Mouse (Mus musculus) embryonic fibroblast, embryonic 13.5 days (primary cell): ENCODE data around the gene Gm21983. TPM values are rescaled to one million over a fixed set of nuclear protein-coding genes. Genes with fewer than 3 reads are reported as not detected.

ENCODE experiments used
- H3K27ac ChIP-seq: 2 replicates; pipeline ENCODE4 v1.5.1; 2012; ENCODE audit warnings: low read length, control low read depth, inconsistent platforms; ENCODE audit not compliant: insufficient read depth
- H3K4me1 ChIP-seq: 2 replicates; pipeline ENCODE4 v1.6.1; 2011; ENCODE audit warnings: low read length; ENCODE audit not compliant: control insufficient read depth, insufficient read depth
- H3K4me3 ChIP-seq: 2 replicates; pipeline ENCODE4 v1.5.1; 2011; ENCODE audit warnings: mild to moderate bottlenecking, control low read depth, low read length; ENCODE audit not compliant: insufficient read depth
- CTCF ChIP-seq: IDR thresholded peaks from 2 replicates; pipeline ENCODE4 v1.5.1; 2011; ENCODE audit warnings: mild to moderate bottlenecking, control low read depth, low read length, moderate library complexity, borderline replicate concordance; ENCODE audit not compliant: insufficient read depth
- POLR2A ChIP-seq: IDR thresholded peaks from 2 replicates; pipeline ENCODE4 v1.6.1; 2011; ENCODE audit warnings: low read depth, mild to moderate bottlenecking, control low read depth, low read length, moderate library complexity
- polyA plus RNA-seq: library from polyadenylated mRNA; stranded (reverse); fragments of >200 nt; gene quantifications from 2 replicates; pipeline ENCODE4 v1.2.4, GENCODE M21; 2011; ENCODE audit warnings: low read depth; ENCODE audit not compliant: missing spikeins, insufficient read length

Gm21983 gene
- not detected in 2 replicates for polyA plus RNA-seq

GRCm38 (mm10) chr7:27180837-27181695 lies at the start of gene Gm21983, which contains the start of gene Mia:
TSS of gene Gm21983 (minus strand) at chr7:27181086.
TSS of gene Mia (minus strand) at chr7:27181157.
- Histone ChIP-seq H3K4me3 (no peak within 1 kb of the TSS), H3K27ac (no peak within 1 kb of the TSS), H3K4me1 (no peaks in the 10 kb centered on the region)
- TF ChIP-seq CTCF (no peak), POLR2A (no peak)

GRCm38 (mm10) chr7:27228865-27229264 lies 48.0 kb upstream of the Gm21983 start:
- no peak for TF ChIP-seq POLR2A
- TF ChIP-seq CTCF = no peak
- peak overlapping the region; percentile 64 for H3K4me3 ChIP-seq
- H3K4me1 ChIP-seq = peaks cover 20% of the 10 kb centered on the region
- H3K27ac ChIP-seq = peak overlapping the region; percentile 84

GRCm38 (mm10) chr7:27228281-27228821 lies 47.5 kb upstream of the Gm21983 start, which contains the start of gene Itpkc:
TSS of gene Itpkc (minus strand) at chr7:27228661.
- Histone ChIP-seq H3K4me1 (peaks cover 18% of the 10 kb centered on the region), H3K27ac (peak within 1 kb of the TSS; percentile 84), H3K4me3 (peak within 1 kb of the TSS; percentile 64)
- peak; percentile 98 for TF ChIP-seq POLR2A
- TF ChIP-seq CTCF = no peak

GRCm38 (mm10) chr7:27227676-27228075 lies 46.8 kb upstream of the Gm21983 start:
- TF ChIP-seq CTCF = no peak
- no peak for TF ChIP-seq POLR2A
- peaks cover 18% of the 10 kb centered on the region for H3K4me1 ChIP-seq
- peak overlapping the region; percentile 47 for H3K27ac ChIP-seq
- H3K4me3 ChIP-seq = peak overlapping the region; percentile 64

GRCm38 (mm10) chr7:27227276-27227675 lies 46.4 kb upstream of the Gm21983 start:
- no peak overlapping the region for H3K27ac ChIP-seq
- peak overlapping the region; percentile 64 for H3K4me3 ChIP-seq
- H3K4me1 ChIP-seq = peaks cover 16% of the 10 kb centered on the region; the same call in 1 of the 2 replicates
- TF ChIP-seq POLR2A = no peak
- no peak for TF ChIP-seq CTCF

- H3K4me1 ChIP-seq = peaks cover 16% of the 10 kb centered on the region; the same call in 1 of the 2 replicates
- H3K27ac ChIP-seq = no peak overlapping the region
- TF ChIP-seq CTCF (no peak), POLR2A (no peak)
- no peak overlapping the region for H3K4me3 ChIP-seq
These were observed 44.1 kb upstream of the Gm21983 start for GRCm38 (mm10) chr7:27224877-27225575.

- TF ChIP-seq CTCF = no peak
- TF ChIP-seq POLR2A = no peak
- Histone ChIP-seq H3K27ac (no peak overlapping the region), H3K4me3 (no peak overlapping the region), H3K4me1 (peaks cover 16% of the 10 kb centered on the region; the same call in 1 of the 2 replicates)
These were observed 41.7 kb upstream of the Gm21983 start for GRCm38 (mm10) chr7:27222538-27222937.

- H3K4me3 ChIP-seq = no peak overlapping the region
- no peak for TF ChIP-seq POLR2A
- TF ChIP-seq CTCF = no peak
- peaks cover 15% of the 10 kb centered on the region; the same call in 1 of the 2 replicates for H3K4me1 ChIP-seq
- no peak overlapping the region for H3K27ac ChIP-seq
These were observed 41.1 kb upstream of the Gm21983 start for GRCm38 (mm10) chr7:27221939-27222338.

GRCm38 (mm10) chr7:27219937-27220336 lies 39.1 kb upstream of the Gm21983 start:
- H3K4me3 ChIP-seq = no peak overlapping the region
- TF ChIP-seq CTCF (no peak), POLR2A (no peak)
- 0 out of 2 replicates have a peak, but pooled peaks cover 7% of the 10 kb centered on the region for H3K4me1 ChIP-seq
- H3K27ac ChIP-seq = no peak overlapping the region
